Mouse (Mus musculus): Measurements from ENCODE around the gene Myh3. TPM values are rescaled to one million over a fixed set of nuclear protein-coding genes. Genes with fewer than 3 reads are reported as not detected.

The Myh3 gene
- polyA plus RNA-seq, 1 experiment = 876 TPM

DNA sequence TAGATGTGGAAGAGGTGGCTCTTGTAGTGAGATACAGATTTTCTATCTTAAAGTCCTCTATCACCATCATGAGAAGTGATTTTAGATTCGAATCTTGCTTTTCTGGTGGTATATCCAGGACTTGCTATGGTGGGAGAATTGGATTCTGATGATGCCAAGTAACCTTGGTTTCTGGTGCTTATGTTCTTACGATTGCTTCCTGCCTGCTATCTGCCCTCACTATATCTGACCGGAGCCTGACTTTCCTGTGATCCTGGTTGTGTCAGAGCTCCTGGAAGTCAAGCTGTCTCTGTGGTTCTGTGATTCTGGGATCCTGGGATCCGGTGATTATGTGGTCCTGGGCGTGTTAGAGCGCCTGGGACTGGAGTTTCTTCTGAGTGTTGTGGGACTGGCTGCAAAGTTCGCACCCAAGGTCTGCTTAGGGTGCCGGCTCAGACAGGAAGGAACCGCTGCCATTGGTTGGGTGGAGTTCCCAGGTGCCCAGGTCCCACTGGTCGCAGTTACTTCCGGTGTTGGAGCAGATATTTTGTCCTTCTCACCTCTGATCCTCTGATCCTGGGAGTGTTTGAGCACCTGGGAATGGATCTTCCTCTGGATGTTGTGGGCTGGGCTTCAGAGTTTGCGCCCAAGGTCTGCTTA is 69.3 kb downstream of the Myh3 start:
- TF ChIP-seq POLR2AphosphoS2 (IDR thresholded peaks at IDR 0.05; ENCODE audit: insufficient read length, low read depth) (no peak), MYOG (IDR thresholded peaks at IDR 0.05; ENCODE audit: control insufficient read depth in 1 of 3, insufficient read depth in 1 of 3, insufficient read length in 2 of 3, low read depth in 2 of 3) (no peak), REST (IDR thresholded peaks at IDR 0.05; ENCODE audit: insufficient read depth, insufficient read length) (no peak), MYOD1 (IDR thresholded peaks at IDR 0.05; ENCODE audit: control insufficient read depth in 1 of 3, insufficient read length in 2 of 3, low read depth in 2 of 3) (no peak), MAX (IDR thresholded peaks at IDR 0.05; ENCODE audit: low read depth) (no peak), TCF12 (IDR thresholded peaks at IDR 0.05; ENCODE audit: insufficient read depth, poor library complexity, severe bottlenecking) (no peak), SRF (IDR thresholded peaks at IDR 0.05; ENCODE audit: control insufficient read depth, insufficient read length, low read depth) (no peak), CEBPB (IDR thresholded peaks at IDR 0.05; ENCODE audit: insufficient read depth, poor library complexity, severe bottlenecking) (no peak), E2F4 (IDR thresholded peaks at IDR 0.05; ENCODE audit: insufficient read depth) (no peak), POLR2A (IDR thresholded peaks at IDR 0.05; ENCODE audit: insufficient read length, low read depth) (no peak)

DNA sequence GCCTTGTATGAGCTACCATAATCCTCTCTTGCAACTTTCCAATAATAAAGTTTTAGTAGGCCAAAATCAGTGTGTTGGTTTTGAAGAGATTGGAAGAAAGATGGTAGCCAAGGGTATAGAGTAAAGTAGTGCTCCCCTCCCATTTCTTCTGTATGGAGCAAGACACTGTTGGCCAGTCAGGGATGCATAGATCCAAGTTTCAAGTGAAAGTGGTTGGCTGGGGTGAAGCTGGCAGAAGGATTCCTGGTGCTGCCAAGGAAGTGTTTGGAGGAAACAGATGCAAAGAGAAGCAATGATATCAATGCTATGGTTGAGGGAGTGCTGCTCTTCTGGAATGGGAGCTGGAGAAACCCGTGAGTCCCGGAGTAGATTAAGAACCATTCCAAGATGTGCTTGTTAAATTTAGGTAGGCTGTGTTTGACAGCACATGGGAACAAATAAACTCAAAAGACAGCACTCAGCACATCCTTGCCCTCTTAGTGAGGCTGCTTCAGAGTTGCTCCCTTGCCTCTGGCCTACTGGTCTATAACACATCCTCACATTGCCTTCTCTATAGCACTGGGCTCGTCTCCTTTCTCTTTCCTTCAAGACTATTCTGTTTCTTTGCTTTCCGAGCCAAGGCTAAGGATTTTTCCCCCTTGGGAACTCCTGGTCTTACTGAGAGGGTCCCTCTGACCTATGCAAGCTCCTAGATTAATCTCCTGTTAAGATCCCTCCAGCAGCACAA is 70.3 kb downstream of the Myh3 start:
- Histone ChIP-seq H3K79me2 (ENCODE audit: control insufficient read depth, insufficient read depth) (no peaks in the 10 kb centered on the region), H3K4me2 (ENCODE audit: low read depth) (no peak overlapping the region), H3K4me3 (no peak overlapping the region), H3K36me3 (ENCODE audit: control insufficient read depth, insufficient read depth) (no peaks in the 10 kb centered on the region), H3K27me3 (ENCODE audit: control insufficient read depth, insufficient read depth, insufficient read length) (no peaks in the 10 kb centered on the region), H3ac (ENCODE audit: control insufficient read depth, insufficient read length) (no peak overlapping the region)
- no peak for TF ChIP-seq MYOD1 (IDR thresholded peaks at IDR 0.05; ENCODE audit: control insufficient read depth in 1 of 3, insufficient read length in 2 of 3, low read depth in 2 of 3)
- TF ChIP-seq POLR2AphosphoS2 (IDR thresholded peaks at IDR 0.05; ENCODE audit: insufficient read length, low read depth) = no peak
- no peak for TF ChIP-seq TCF3 (IDR thresholded peaks at IDR 0.05; ENCODE audit: insufficient read length, low read depth)
- no peak for TF ChIP-seq MYOG (IDR thresholded peaks at IDR 0.05; ENCODE audit: control insufficient read depth in 1 of 3, insufficient read depth in 1 of 3, insufficient read length in 2 of 3, low read depth in 2 of 3)
- no peak for TF ChIP-seq POLR2A (IDR thresholded peaks at IDR 0.05; ENCODE audit: insufficient read length, low read depth)
- no peak for TF ChIP-seq USF1 (IDR thresholded peaks at IDR 0.05; ENCODE audit: low read depth)
- no peak for TF ChIP-seq REST (IDR thresholded peaks at IDR 0.05; ENCODE audit: insufficient read depth, insufficient read length)
- no peak for TF ChIP-seq MAX (IDR thresholded peaks at IDR 0.05; ENCODE audit: low read depth)
- TF ChIP-seq CEBPB (IDR thresholded peaks at IDR 0.05; ENCODE audit: insufficient read depth, poor library complexity, severe bottlenecking) = no peak
- TF ChIP-seq E2F4 (IDR thresholded peaks at IDR 0.05; ENCODE audit: insufficient read depth) = no peak
- TF ChIP-seq TCF12 (IDR thresholded peaks at IDR 0.05; ENCODE audit: insufficient read depth, poor library complexity, severe bottlenecking) = no peak
- TF ChIP-seq SRF (IDR thresholded peaks at IDR 0.05; ENCODE audit: control insufficient read depth, insufficient read length, low read depth) = no peak

More for the DNA sequence above, 69.3 kb downstream of the Myh3 start:
- Histone ChIP-seq H3K4me3 (no peak overlapping the region), H3ac (ENCODE audit: control insufficient read depth, insufficient read length) (no peak overlapping the region), H3K79me2 (ENCODE audit: control insufficient read depth, insufficient read depth) (no peaks in the 10 kb centered on the region), H3K4me2 (ENCODE audit: low read depth) (no peak overlapping the region), H3K36me3 (ENCODE audit: control insufficient read depth, insufficient read depth) (no peaks in the 10 kb centered on the region), H3K27me3 (ENCODE audit: control insufficient read depth, insufficient read depth, insufficient read length) (no peaks in the 10 kb centered on the region)

DNA sequence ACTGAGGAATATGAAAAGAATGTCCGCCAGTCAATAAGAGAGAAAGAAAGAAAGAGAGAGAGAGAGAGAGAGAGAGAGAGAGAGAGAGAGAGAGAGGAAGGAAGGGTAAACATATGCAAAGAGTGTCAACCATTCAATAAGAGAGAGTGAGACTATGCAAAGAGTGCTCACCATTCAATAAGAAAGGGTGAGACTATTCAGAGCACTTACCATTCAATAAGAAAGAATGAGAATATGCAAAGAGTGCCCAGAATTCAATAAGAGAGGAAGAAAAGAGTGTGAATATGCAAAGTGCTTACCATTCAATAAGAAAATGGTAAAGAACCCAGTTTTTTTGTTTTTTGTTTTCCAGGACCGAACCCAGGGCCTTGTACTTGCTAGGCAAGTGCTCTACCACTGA is 72.1 kb downstream of the Myh3 start:
- Histone ChIP-seq H3K27me3 (ENCODE audit: control insufficient read depth, insufficient read depth, insufficient read length) (no peaks in the 10 kb centered on the region), H3K79me2 (ENCODE audit: control insufficient read depth, insufficient read depth) (no peaks in the 10 kb centered on the region), H3ac (ENCODE audit: control insufficient read depth, insufficient read length) (no peak overlapping the region), H3K4me3 (no peak overlapping the region), H3K36me3 (ENCODE audit: control insufficient read depth, insufficient read depth) (no peaks in the 10 kb centered on the region), H3K4me2 (ENCODE audit: low read depth) (no peak overlapping the region)
- TF ChIP-seq MYOG (IDR thresholded peaks at IDR 0.05; ENCODE audit: control insufficient read depth in 1 of 3, insufficient read depth in 1 of 3, insufficient read length in 2 of 3, low read depth in 2 of 3) (no peak), SRF (IDR thresholded peaks at IDR 0.05; ENCODE audit: control insufficient read depth, insufficient read length, low read depth) (no peak)

DNA sequence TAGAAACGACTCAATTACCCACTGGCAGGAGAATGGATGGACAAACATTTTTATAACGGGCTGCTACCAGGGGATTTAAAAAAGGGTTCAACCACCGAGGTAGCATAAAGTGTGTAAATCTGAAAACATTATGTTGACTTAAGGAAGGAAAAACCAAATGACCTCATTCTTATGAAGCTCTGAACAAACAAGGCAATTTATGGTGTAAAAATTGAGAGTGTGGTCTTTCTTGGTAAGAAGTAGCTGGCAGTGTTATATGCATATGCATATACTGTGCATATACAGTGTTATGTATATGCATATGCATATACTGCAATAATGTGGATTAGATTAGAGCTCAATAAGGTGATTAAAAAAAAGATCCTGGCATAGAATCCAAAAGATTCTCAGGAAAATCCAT is 73.1 kb downstream of the Myh3 start:
- Histone ChIP-seq H3ac (ENCODE audit: control insufficient read depth, insufficient read length) (no peak overlapping the region), H3K4me2 (ENCODE audit: low read depth) (no peak overlapping the region), H3K27me3 (ENCODE audit: control insufficient read depth, insufficient read depth, insufficient read length) (no peaks in the 10 kb centered on the region), H3K4me3 (no peak overlapping the region), H3K36me3 (ENCODE audit: control insufficient read depth, insufficient read depth) (no peaks in the 10 kb centered on the region), H3K79me2 (ENCODE audit: control insufficient read depth, insufficient read depth) (no peaks in the 10 kb centered on the region)
- no peak for TF ChIP-seq CEBPB (IDR thresholded peaks at IDR 0.05; ENCODE audit: insufficient read depth, poor library complexity, severe bottlenecking)
- no peak for TF ChIP-seq TCF12 (IDR thresholded peaks at IDR 0.05; ENCODE audit: insufficient read depth, poor library complexity, severe bottlenecking)
- TF ChIP-seq MYOD1 (IDR thresholded peaks at IDR 0.05; ENCODE audit: control insufficient read depth in 1 of 3, insufficient read length in 2 of 3, low read depth in 2 of 3) = no peak
- no peak for TF ChIP-seq MYOG (IDR thresholded peaks at IDR 0.05; ENCODE audit: control insufficient read depth in 1 of 3, insufficient read depth in 1 of 3, insufficient read length in 2 of 3, low read depth in 2 of 3)
- no peak for TF ChIP-seq REST (IDR thresholded peaks at IDR 0.05; ENCODE audit: insufficient read depth, insufficient read length)
- TF ChIP-seq SRF (IDR thresholded peaks at IDR 0.05; ENCODE audit: control insufficient read depth, insufficient read length, low read depth) = no peak
- no peak for TF ChIP-seq TCF3 (IDR thresholded peaks at IDR 0.05; ENCODE audit: insufficient read length, low read depth)
- no peak for TF ChIP-seq POLR2A (IDR thresholded peaks at IDR 0.05; ENCODE audit: insufficient read length, low read depth)
- no peak for TF ChIP-seq USF1 (IDR thresholded peaks at IDR 0.05; ENCODE audit: low read depth)
- no peak for TF ChIP-seq MAX (IDR thresholded peaks at IDR 0.05; ENCODE audit: low read depth)
- no peak for TF ChIP-seq POLR2AphosphoS2 (IDR thresholded peaks at IDR 0.05; ENCODE audit: insufficient read length, low read depth)

Other genes starting within 250 kb of the Myh3 start
- not detected for gene Pirt, start 166.3 kb upstream of the Myh3 start, polyA plus RNA-seq (2012; fragmentation: generic; extraction: Trizol)
- not detected for gene Tmem238l, start 121.7 kb upstream of the Myh3 start, polyA plus RNA-seq (2012; fragmentation: generic; extraction: Trizol)
- 0.70 TPM for gene Tmem220, start 53.1 kb upstream of the Myh3 start, polyA plus RNA-seq (2012; fragmentation: generic; extraction: Trizol)
- 13.1 TPM for gene Adprm, start 25.7 kb upstream of the Myh3 start, polyA plus RNA-seq (2012; fragmentation: generic; extraction: Trizol)
- 14.7 TPM for gene Sco1, start 25.6 kb upstream of the Myh3 start, polyA plus RNA-seq (2012; fragmentation: generic; extraction: Trizol)
- gene Myh2, start 92.7 kb downstream of the Myh3 start, polyA plus RNA-seq (2012; fragmentation: generic; extraction: Trizol) = 0.54 TPM
- gene Myh1, start 121.8 kb downstream of the Myh3 start, polyA plus RNA-seq (2012; fragmentation: generic; extraction: Trizol) = 7.4 TPM
- 15.9 TPM for gene Myh4, start 159.7 kb downstream of the Myh3 start, polyA plus RNA-seq (2012; fragmentation: generic; extraction: Trizol)
- gene Myh8, start 198.8 kb downstream of the Myh3 start, polyA plus RNA-seq (2012; fragmentation: generic; extraction: Trizol) = 10.4 TPM
- 0.22 TPM for gene Myh13, start 243.4 kb downstream of the Myh3 start, polyA plus RNA-seq (2012; fragmentation: generic; extraction: Trizol)

All from myocyte (in vitro differentiated cells).